Mouse (Mus musculus) urinary bladder, postnatal 14 days (tissue): Measurements from ENCODE around the gene Trim67.

Source experiments
- DNase-seq: peaks from one replicate; pipeline ENCODE4 v3.0.0; 2021; ENCODE audit warnings: low spot score

Gene Trim67

GRCm38 (mm10) chr8:124878141-124878540, 85.2 kb downstream of the Trim67 start:
- DNase-seq = no peak

- DNase-seq = no peak
These were observed 86.1 kb downstream of the Trim67 start for GRCm38 (mm10) chr8:124878946-124879526.
